ENCODE assay signal across 7 mouse cellular contexts in the genomic region with DNA sequence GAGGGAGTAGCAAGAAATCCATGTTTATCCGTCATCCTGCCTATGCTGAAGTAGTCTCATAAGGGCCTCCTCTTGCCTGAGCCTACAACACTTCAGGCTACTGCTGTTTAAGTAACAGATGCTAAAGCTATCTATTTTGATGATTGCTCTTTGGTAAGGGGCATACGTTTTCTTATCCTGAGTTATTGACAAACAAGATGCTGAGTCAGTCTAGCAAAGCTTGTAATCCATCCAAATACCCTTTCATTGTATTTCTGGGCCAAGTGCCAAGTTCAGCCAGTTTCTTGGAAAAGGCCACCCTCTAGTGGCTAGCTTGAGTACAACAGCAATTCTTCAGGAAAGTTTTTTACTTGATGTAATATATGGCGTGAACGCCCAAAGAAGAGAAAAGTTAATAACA. TPM values are rescaled to one million over a fixed set of nuclear protein-coding genes. Genes with fewer than 3 reads are reported as not detected.
DNase-seq lines count a peak whose midpoint lies in the region; ATAC-seq lines count a peak whose summit lies in the region.

No protein-coding gene starts in this region.

- no peak overlapping the region for H3K4me3 ChIP-seq in lung, embryonic 16.5 days (ENCODE audit: low read length)

- WGBS in lung, embryonic 16.5 days, result 26% methylated on average over 4 of the region's 4 CpGs

- no peaks in the 10 kb centered on the region for H3K36me3 ChIP-seq in lung, embryonic 16.5 days (ENCODE audit: control insufficient read depth, insufficient read depth, low read length)

- peak; percentile 49 for ATAC-seq in lung, embryonic 16.5 days (ENCODE audit: low read depth)

- no peak overlapping the region for H3K9ac ChIP-seq in lung, embryonic 16.5 days (ENCODE audit: low read length)

- no peak overlapping the region for H3K27ac ChIP-seq in lung, embryonic 16.5 days (ENCODE audit: low read length)

- no peak overlapping the region for H3K4me2 ChIP-seq in lung, embryonic 16.5 days (ENCODE audit: low read depth, low read length)

- H3K27me3 ChIP-seq in lung, embryonic 16.5 days (ENCODE audit: control insufficient read depth, insufficient read depth, low read depth, low read length), result no peaks in the 10 kb centered on the region

- no peaks in the 10 kb centered on the region for H3K9me3 ChIP-seq in lung, embryonic 16.5 days (ENCODE audit: control insufficient read depth, low read length)

- H3K4me1 ChIP-seq in lung, embryonic 16.5 days (replicated peaks; ENCODE audit: control insufficient read depth, insufficient read depth, low read length), result no peaks in the 10 kb centered on the region; the same call in 1 of the 2 replicates

- DNase-seq in CD4-positive helper T cell, adult 2 months (ENCODE audit: low read depth, low spot score), result peak; percentile 23
- peak; percentile 92 for DNase-seq in MN1 (ENCODE audit: low spot score)
- DNase-seq in cerebellum, adult 9-11 months, result peak; percentile 35
- peak; percentile 82 for DNase-seq in heart, adult 8-10 months (ENCODE audit: low spot score)
- DNase-seq in layer of hippocampus, adult 11-12 months (ENCODE audit: low spot score), result peak; percentile 72
- DNase-seq in retina, adult 2 months (ENCODE audit: low read depth, low spot score), result peak; percentile 39

RNA-seq across cellular contexts. Expression of a gene that starts 46.2 kb away (rescaled TPM):
- 10 to 100 TPM; 10.9 to 23.6 (median 16.1) TPM for total RNA-seq in heart, adult 8-10 months (2022)
- 76.1 and 83.5 TPM in 2 replicates for polyA plus RNA-seq in lung, embryonic 16.5 days (2015; fragmentation: Nextera tagmentation; extraction: Ambion mirVana)

Comparison
In these comparisons a context has a peak if more than half of its experiments do, and no peak if none do; other contexts are left out.
1. DNase-seq: peak in every context shown above with its lines; median percentile 92 in MN1; 82 in heart, adult 8-10 months; 72 in layer of hippocampus, adult 11-12 months; 39 in retina, adult 2 months; 35 in cerebellum, adult 9-11 months; 23 in CD4-positive helper T cell, adult 2 months.